Mouse (Mus musculus) gastrocnemius, adult 2 months (tissue): ENCODE measurements around the gene Clip4. TPM values are rescaled to one million over a fixed set of nuclear protein-coding genes. Genes with fewer than 3 reads are reported as not detected.

Experiments
- DNase-seq: peaks from one replicate; pipeline ENCODE4 v3.0.0; 2022
- H3K27ac ChIP-seq: fragments of 200-600 bp; 2 replicates; pipeline ENCODE4 v1.8.1; 2022; ENCODE audit warnings: mild to moderate bottlenecking
- H3K4me3 ChIP-seq: fragments of 200-600 bp; 2 replicates; pipeline ENCODE4 v1.8.1; 2022; ENCODE audit warnings: mild to moderate bottlenecking, moderate library complexity
- CTCF ChIP-seq: fragments of 200-600 bp; IDR thresholded peaks from 2 replicates; pipeline ENCODE4 v1.8.1; 2022; ENCODE audit warnings: antibody characterized with exemption, mild to moderate bottlenecking, moderate library complexity
- intact Hi-C: fragments of 180-260 bp; cut with DNase I; formaldehyde crosslinking; loops from one replicate; pipeline ENCODE4 v1.15.1; 2025
- total RNA-seq, 2 experiments: library from RNA; stranded (reverse); gene quantifications; 2 replicates each; pipeline ENCODE4 v1.2.3; 2021

Clip4 gene
- total RNA-seq, 2 experiments from 2014 or later, result 104 to 183 TPM

GRCm38 (mm10) chr17:71803876-71804275 lies 35.6 kb downstream of the Clip4 start:
- Histone ChIP-seq H3K27ac (no peak overlapping the region), H3K4me3 (no peak overlapping the region)
- no peak for DNase-seq
- intact Hi-C loops, result no loop called here
- TF ChIP-seq CTCF, result no peak

DNA sequence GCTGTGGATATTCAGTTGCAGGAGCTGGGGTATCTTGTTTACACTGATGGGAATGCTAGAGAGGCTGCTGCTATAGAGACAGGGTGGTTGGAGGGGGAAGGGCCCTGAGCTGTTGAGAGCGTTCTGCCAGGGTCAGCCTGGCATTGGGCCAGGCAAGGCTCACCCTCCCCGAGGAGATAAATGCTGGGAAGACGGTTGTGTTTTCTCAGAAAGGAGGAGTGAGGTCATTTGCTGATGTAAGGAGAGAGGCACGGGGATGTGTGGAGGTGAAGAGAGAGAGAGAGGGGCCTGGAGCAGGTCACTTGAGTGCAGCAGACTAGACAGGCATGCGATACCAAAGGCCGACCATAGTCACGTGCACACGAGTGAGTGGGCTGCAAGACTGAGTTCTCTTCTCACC lies 42.8 kb downstream of the Clip4 start:
- no peak for DNase-seq
- intact Hi-C loops, result no loop called here
- Histone ChIP-seq H3K4me3 (no peak overlapping the region), H3K27ac (peak overlapping the region; percentile 28; the same call in 1 of the 2 replicates)
- no peak for TF ChIP-seq CTCF

GRCm38 (mm10) chr17:71816136-71816864 lies 48.0 kb downstream of the Clip4 start:
- intact Hi-C loops, result no loop called here
- TF ChIP-seq CTCF, result no peak
- Histone ChIP-seq H3K4me3 (no peak overlapping the region), H3K27ac (no peak overlapping the region)
- no peak for DNase-seq

GRCm38 (mm10) chr17:71823622-71824306 lies 55.5 kb downstream of the Clip4 start:
- no peak overlapping the region for H3K4me3 ChIP-seq
- no peak overlapping the region for H3K27ac ChIP-seq
- intact Hi-C loops, result no loop called here
- no peak for DNase-seq
- no peak for TF ChIP-seq CTCF

DNA sequence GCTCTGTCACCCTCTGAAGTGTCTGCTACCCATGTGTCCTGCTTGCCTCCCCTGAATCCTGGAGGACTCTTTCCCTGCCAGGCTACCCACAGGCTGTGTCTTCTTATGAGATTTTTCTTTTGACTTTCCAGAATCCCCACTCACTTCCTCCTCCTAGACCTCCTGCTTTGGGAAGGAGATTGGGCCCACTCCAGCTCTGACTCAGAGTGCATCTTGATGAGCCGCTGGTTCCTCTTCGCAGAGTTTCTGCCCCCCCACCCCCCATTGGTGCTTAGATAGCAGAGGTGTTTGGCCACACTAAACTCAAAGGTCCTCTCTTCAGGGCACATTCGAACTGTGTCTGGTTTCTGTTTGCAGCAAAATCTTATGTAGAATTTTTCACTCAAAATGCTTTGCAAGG lies 58.3 kb downstream of the Clip4 start:
- DNase-seq, result no peak
- no peak for TF ChIP-seq CTCF
- H3K27ac ChIP-seq, result no peak overlapping the region
- intact Hi-C loops, result no loop called here
- no peak overlapping the region for H3K4me3 ChIP-seq

GRCm38 (mm10) chr17:71827627-71828026 lies 59.4 kb downstream of the Clip4 start:
- TF ChIP-seq CTCF, result no peak
- DNase-seq, result no peak
- no peak overlapping the region for H3K4me3 ChIP-seq
- no peak overlapping the region for H3K27ac ChIP-seq
- intact Hi-C loops, result no loop called here

GRCm38 (mm10) chr17:71828647-71829414 lies 60.6 kb downstream of the Clip4 start:
- DNase-seq, result no peak
- no peak for TF ChIP-seq CTCF
- H3K27ac ChIP-seq, result no peak overlapping the region
- H3K4me3 ChIP-seq, result no peak overlapping the region
- intact Hi-C loops, result no loop called here

- no peak for DNase-seq
- no peak overlapping the region for H3K27ac ChIP-seq
- intact Hi-C loops, result no loop called here
- H3K4me3 ChIP-seq, result no peak overlapping the region
- TF ChIP-seq CTCF, result no peak
Measured at GRCm38 (mm10) chr17:71831960-71832359, 63.7 kb downstream of the Clip4 start.

DNA sequence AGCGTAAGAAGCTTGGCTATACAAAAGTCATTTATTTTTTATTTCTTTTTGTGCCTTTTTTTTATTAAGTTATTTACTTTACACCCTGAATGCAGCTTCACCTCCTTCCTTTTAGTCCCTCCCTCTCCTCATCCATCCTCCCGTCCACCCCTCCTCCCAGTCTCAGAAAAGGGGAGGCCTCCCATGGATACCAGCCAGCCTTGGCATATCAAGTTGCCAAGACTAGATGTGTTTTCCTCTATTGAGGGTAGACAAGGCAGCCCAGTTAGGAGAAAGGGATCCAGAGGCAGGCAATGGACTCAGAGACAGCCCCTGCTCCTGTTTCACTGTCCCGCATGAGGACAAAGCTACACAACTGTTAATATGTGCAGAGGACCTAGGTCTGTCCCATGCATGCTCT lies 93.9 kb downstream of the Clip4 start:
- no peak for TF ChIP-seq CTCF
- no peak for DNase-seq
- Histone ChIP-seq H3K4me3 (no peak overlapping the region), H3K27ac (no peak overlapping the region)
- intact Hi-C loops, result no loop called here

DNA sequence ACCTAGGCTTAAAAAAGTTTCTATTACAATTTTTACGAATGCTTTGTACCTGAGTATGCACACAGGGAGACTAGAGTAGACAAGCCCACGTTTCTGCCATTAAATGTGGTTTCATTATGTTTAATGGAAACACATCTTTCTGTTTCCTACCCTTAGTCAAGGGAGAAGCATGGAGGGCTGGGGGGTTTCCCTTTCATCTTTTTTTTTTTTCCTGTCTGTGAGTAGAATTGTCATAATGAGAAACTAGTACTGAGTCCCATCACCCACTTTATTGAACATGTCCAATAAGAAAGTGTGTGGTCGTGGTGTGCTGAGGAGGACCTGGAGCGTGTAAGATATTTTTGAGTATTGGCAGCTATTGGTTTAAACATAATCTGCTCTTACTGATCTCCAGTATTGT lies 94.6 kb downstream of the Clip4 start:
- no peak overlapping the region for H3K4me3 ChIP-seq
- intact Hi-C loops, result no loop called here
- no peak for TF ChIP-seq CTCF
- DNase-seq, result no peak
- H3K27ac ChIP-seq, result no peak overlapping the region

DNA sequence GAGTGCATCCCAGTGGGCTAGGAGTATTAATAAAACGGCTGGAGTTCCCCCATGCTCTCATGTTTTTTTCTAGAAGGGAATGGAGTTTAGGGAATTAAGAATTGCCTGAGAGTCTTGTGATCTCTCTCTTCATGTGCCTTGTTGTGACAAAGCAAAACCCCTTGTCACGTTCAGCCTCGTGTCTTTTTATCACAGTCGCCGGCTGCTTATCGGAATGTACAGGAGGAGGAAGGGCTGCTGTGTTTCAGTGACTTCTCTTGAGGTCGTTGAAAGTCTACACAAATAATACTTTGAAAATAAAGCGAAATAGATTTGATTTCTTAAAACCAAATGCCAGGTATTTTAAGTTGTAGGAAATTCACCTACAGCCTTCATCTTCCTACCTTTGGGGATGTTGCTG lies 95.8 kb downstream of the Clip4 start:
- Histone ChIP-seq H3K4me3 (no peak overlapping the region), H3K27ac (no peak overlapping the region)
- DNase-seq, result no peak
- intact Hi-C loops, result no loop called here
- TF ChIP-seq CTCF, result no peak

GRCm38 (mm10) chr17:71865437-71865836 lies 97.2 kb downstream of the Clip4 start:
- no peak for TF ChIP-seq CTCF
- H3K27ac ChIP-seq, result no peak overlapping the region
- intact Hi-C loops, result no loop called here
- DNase-seq, result no peak
- H3K4me3 ChIP-seq, result no peak overlapping the region

DNA sequence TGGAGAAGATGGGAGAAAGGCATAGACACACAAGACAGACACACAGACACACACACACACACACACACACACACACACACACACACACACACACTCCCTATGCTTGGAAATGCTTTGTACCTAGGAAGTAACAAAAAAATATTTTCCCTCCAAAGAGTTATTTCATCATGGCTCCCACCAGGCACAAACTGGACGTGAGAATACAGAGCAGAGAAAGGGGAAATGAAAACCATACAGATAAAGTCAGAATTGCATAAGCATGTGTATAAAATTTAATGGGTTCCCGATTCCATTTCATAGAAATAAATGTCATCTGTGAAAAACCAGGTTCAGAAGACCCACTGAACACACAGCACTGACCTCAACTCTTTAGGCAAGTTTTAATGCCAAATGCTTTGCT lies 99.6 kb downstream of the Clip4 start:
- DNase-seq, result no peak
- H3K4me3 ChIP-seq, result no peak overlapping the region
- TF ChIP-seq CTCF, result no peak
- intact Hi-C loops, result no loop called here
- no peak overlapping the region for H3K27ac ChIP-seq
